In the genomic region with DNA sequence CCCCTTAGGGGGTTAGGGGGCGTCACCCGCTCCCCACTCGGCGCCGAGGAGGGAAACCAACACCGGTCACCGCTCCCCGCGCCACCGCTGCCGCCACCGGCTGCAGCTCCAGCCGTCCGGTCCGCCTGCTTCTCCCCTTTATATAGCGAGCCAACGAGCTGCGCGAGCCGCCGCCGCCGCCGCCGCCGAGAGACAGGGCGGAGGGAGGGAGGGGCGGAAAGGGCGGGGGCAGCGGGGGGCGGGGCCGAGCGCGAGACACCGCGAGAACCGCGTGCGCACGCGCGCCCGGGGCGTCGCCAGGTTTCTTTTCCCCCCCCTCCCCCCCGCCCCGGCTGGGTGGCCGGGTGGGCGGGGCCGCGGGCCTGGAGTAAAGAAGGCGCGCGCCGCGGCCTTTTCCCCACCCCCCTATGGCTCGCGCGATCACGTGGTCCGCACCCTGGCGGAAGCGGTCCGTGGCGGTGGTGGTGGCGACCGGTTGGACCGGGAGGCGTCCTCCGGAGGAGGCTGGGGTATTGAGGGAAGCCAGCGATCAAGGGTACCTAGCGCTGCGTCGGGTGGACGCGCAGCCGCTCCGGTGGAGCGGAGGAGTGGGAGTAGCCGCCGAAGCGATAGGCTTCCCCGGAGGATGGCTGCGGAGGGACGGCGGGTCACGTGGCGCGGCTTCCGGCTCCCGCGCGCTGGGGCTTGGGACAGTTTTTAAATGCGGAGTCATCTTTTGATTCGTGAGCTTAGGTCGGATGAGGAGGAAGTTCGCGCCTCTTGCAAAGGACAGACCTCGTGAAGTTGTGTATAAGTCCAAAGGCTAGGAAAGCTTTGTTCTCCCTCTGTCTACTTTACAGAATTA, we compare ENCODE assay signal across 8 mouse cellular contexts. TPM values are rescaled to one million over a fixed set of nuclear protein-coding genes. Genes with fewer than 3 reads are reported as not detected.
DNase-seq lines count a peak whose midpoint lies in the region; ATAC-seq lines count a peak whose summit lies in the region.

A gene (minus strand): TSS at position 641 of the 844 bp plus-strand sequence.

- peak within 1 kb of the TSS; percentile 99 for H3K27ac ChIP-seq in hindbrain, embryonic 11.5 days (ENCODE audit: low read depth, low read length)

- H3K9me3 ChIP-seq in hindbrain, embryonic 11.5 days (ENCODE audit: control insufficient read depth, low read length), result no peaks in the 10 kb centered on the region

- peak within 1 kb of the TSS; percentile 100 for H3K9ac ChIP-seq in hindbrain, embryonic 11.5 days (ENCODE audit: low read depth, low read length)

- H3K27me3 ChIP-seq in hindbrain, embryonic 11.5 days (ENCODE audit: control insufficient read depth, insufficient read depth, low read length), result no peaks in the 10 kb centered on the region

- peak within 1 kb of the TSS; percentile 90 for H3K4me3 ChIP-seq in hindbrain, embryonic 11.5 days (ENCODE audit: low read depth, low read length)

- peak; percentile 88 for ATAC-seq in hindbrain, embryonic 11.5 days (ENCODE audit: low FRiP score)

- under 1% methylated on average over 62 of the region's 99 CpGs for WGBS in hindbrain, embryonic 11.5 days

- no peaks in the 10 kb centered on the region; the same call in 1 of the 2 replicates for H3K4me1 ChIP-seq in hindbrain, embryonic 11.5 days (replicated peaks; ENCODE audit: control insufficient read depth, insufficient read depth, low read length)

- H3K4me2 ChIP-seq in hindbrain, embryonic 11.5 days (replicated peaks; ENCODE audit: low read depth, low read length), result peak within 1 kb of the TSS; percentile 62

- DNase-seq in MN1 (ENCODE audit: low spot score), result peak; percentile 90
- DNase-seq in cerebellum, adult 9-10 months, result peak; percentile 95
- peak; percentile 72 to 90 for DNase-seq in frontal cortex, adult 2 months (ENCODE audit: extremely low spot score in 1 of 2, low spot score in 1 of 2)
- peak; percentile 99 for DNase-seq in hindbrain, embryonic 11.5 days (ENCODE audit: low spot score)
- DNase-seq in layer of hippocampus, postnatal 10 days (ENCODE audit: low spot score in 2 of 2), result peak; percentile 94 to 96
- DNase-seq in lung, postnatal 10 days, result peak; percentile 96
- peak; percentile 97 for DNase-seq in ovary, postnatal 36 days (ENCODE audit: low spot score)
- peak; percentile 95 for DNase-seq in thymus, postnatal 25 days

- H3K36me3 ChIP-seq in hindbrain, embryonic 11.5 days (ENCODE audit: control insufficient read depth, insufficient read depth, low read length), result peaks cover 3% of the 10 kb centered on the region; the same call in 1 of the 2 replicates

RNA-seq across cellular contexts. Expression of the gene that starts here (rescaled TPM):
- polyA plus RNA-seq in frontal cortex, adult 2 months (2012; rRNA removed), result 26.9 TPM in 2 replicates
- 57.9 and 61.3 TPM in 2 replicates for polyA plus RNA-seq in hindbrain, embryonic 11.5 days (2014; fragmentation: Nextera tagmentation; extraction: Ambion mirVana)
- 10 to 100 TPM; 42.1 to 50.1 TPM for total RNA-seq in layer of hippocampus, postnatal 10 days (2021)

Comparison
In these comparisons a context has a peak if more than half of its experiments do, and no peak if none do; other contexts are left out.
1. Peak in every context shown above with its lines: DNase-seq, ATAC-seq, H3K4me3 ChIP-seq and H3K27ac ChIP-seq.